Mouse (Mus musculus) thymus, adult 18-20 months (tissue): ENCODE data around the gene Ptprf.
A peak's percentile ranks its signal among the peaks of the same experiment; 100 is the strongest.

Experiments used
- DNase-seq, 2 experiments: peaks; one replicate each; pipeline ENCODE4 v3.0.0; 2022; ENCODE audit warnings: mixed read lengths in 2 of 2

The Ptprf gene

GRCm38 (mm10) chr4:118291231-118291630 lies at the start of gene Ptprf:
Ptprf (minus strand) TSS chr4:118291405.
- DNase-seq, result peak; percentile 68 to 70

GRCm38 (mm10) chr4:118336658-118337057 lies 45.5 kb upstream of the Ptprf start:
- peak; percentile 31 to 39 for DNase-seq

GRCm38 (mm10) chr4:118335991-118336390 lies 44.8 kb upstream of the Ptprf start:
- no peak for DNase-seq

- no peak for DNase-seq
These were observed 40.6 kb upstream of the Ptprf start for GRCm38 (mm10) chr4:118331777-118332176.

- no peak for DNase-seq
These were observed 35.3 kb upstream of the Ptprf start for GRCm38 (mm10) chr4:118326476-118326875.

- no peak for DNase-seq
These were observed 29.4 kb upstream of the Ptprf start for GRCm38 (mm10) chr4:118320636-118321035.

- DNase-seq, result no peak
These were observed 28.6 kb upstream of the Ptprf start for GRCm38 (mm10) chr4:118319706-118320344.

GRCm38 (mm10) chr4:118316662-118317061 lies 25.5 kb upstream of the Ptprf start:
- DNase-seq, result no peak

- DNase-seq, result no peak
These were observed 24.1 kb upstream of the Ptprf start for GRCm38 (mm10) chr4:118315286-118315685.

GRCm38 (mm10) chr4:118310461-118310860 lies 19.3 kb upstream of the Ptprf start:
- no peak for DNase-seq

- no peak for DNase-seq
These were observed 16.5 kb upstream of the Ptprf start for GRCm38 (mm10) chr4:118307533-118308263.

GRCm38 (mm10) chr4:118306113-118306696 lies 15.0 kb upstream of the Ptprf start:
- no peak for DNase-seq

- no peak for DNase-seq
These were observed 13.8 kb upstream of the Ptprf start for GRCm38 (mm10) chr4:118304984-118305383.

- DNase-seq, result no peak
These were observed 6.6 kb upstream of the Ptprf start for GRCm38 (mm10) chr4:118297844-118298243.

GRCm38 (mm10) chr4:118295651-118296561 lies 4.7 kb upstream of the Ptprf start:
- peak in 1 of 2 experiments; percentile 36 for DNase-seq

GRCm38 (mm10) chr4:118294811-118295210 lies 3.6 kb upstream of the Ptprf start:
- no peak for DNase-seq

- DNase-seq, result peak; percentile 61 to 65
These were observed 1.6 kb upstream of the Ptprf start for GRCm38 (mm10) chr4:118292741-118293306.

- DNase-seq, result peak; percentile 39 to 50
These were observed 682 bp downstream of the Ptprf start for GRCm38 (mm10) chr4:118290416-118291030.

- DNase-seq, result peak; percentile 34 to 45
These were observed 1.2 kb downstream of the Ptprf start for GRCm38 (mm10) chr4:118289960-118290415.

GRCm38 (mm10) chr4:118289266-118289665 lies 1.9 kb downstream of the Ptprf start:
- DNase-seq, result peak in 1 of 2 experiments; percentile 32

GRCm38 (mm10) chr4:118288531-118288930 lies 2.7 kb downstream of the Ptprf start:
- no peak for DNase-seq

GRCm38 (mm10) chr4:118286202-118286601 lies 5.0 kb downstream of the Ptprf start:
- no peak for DNase-seq
